Mouse (Mus musculus) MEL (cell line): ENCODE results near the gene Cd248. TPM values are rescaled to one million over a fixed set of nuclear protein-coding genes. Genes with fewer than 3 reads are reported as not detected.

Source experiments
- DNase-seq: peaks from one replicate; pipeline ENCODE4 v3.0.0; 2011; ENCODE audit warnings: low read depth, low spot score
- H3K27ac ChIP-seq: 2 replicates; pipeline ENCODE4 v1.5.1; 2012; ENCODE audit warnings: low read depth, mild to moderate bottlenecking, control low read depth, low read length, moderate library complexity; ENCODE audit not compliant: control insufficient read depth
- H3K27me3 ChIP-seq, 2 experiments: fragments of 150-350 bp in 1 of 2; sonication (generic) in 1 of 2; 2 replicates each; pipeline ENCODE4 v1.6.1; 2012; ENCODE audit warnings: low read length in 2 of 2, mild to moderate bottlenecking in 2 of 2, improper control_type of control experiment in 1 of 2, moderate library complexity in 1 of 2; ENCODE audit not compliant: insufficient read depth in 2 of 2, control insufficient read depth in 1 of 2
- H3K36me3 ChIP-seq, 2 experiments: 2 replicates each; pipeline ENCODE4 v1.6.1; 2012 to 2014; ENCODE audit warnings: low read length in 2 of 2, improper control_type of control experiment in 1 of 2, inconsistent platforms in 1 of 2, mild to moderate bottlenecking in 1 of 2; ENCODE audit not compliant: insufficient read depth in 2 of 2, control insufficient read depth in 1 of 2
- H3K4me1 ChIP-seq, 2 experiments: fragments of 150-350 bp in 1 of 2; sonication (generic) in 1 of 2; 2 replicates each; pipeline ENCODE4 v1.6.1; 2012; ENCODE audit warnings: low read length in 2 of 2, improper control_type of control experiment in 1 of 2, mild to moderate bottlenecking in 1 of 2; ENCODE audit not compliant: insufficient read depth in 2 of 2, control insufficient read depth in 1 of 2
- H3K4me3 ChIP-seq, 2 experiments: fragments of 150-350 bp in 1 of 2; sonication (generic) in 1 of 2; 2 replicates each; pipeline ENCODE4 v1.5.1; 2012; ENCODE audit warnings: low read depth in 2 of 2, low read length in 2 of 2, mild to moderate bottlenecking in 2 of 2, moderate library complexity in 2 of 2, control low read depth in 1 of 2, improper control_type of control experiment in 1 of 2; ENCODE audit not compliant: control insufficient read depth in 1 of 2, insufficient read depth in 1 of 2
- H3K79me2 ChIP-seq: 2 replicates; pipeline ENCODE4 v1.6.1; 2012; ENCODE audit warnings: mild to moderate bottlenecking, low read length, moderate library complexity; ENCODE audit not compliant: control insufficient read depth, poor library complexity, insufficient read depth
- H3K9ac ChIP-seq: 2 replicates; pipeline ENCODE4 v1.6.1; 2012; ENCODE audit warnings: low read depth, mild to moderate bottlenecking, control low read depth, low read length, moderate library complexity; ENCODE audit not compliant: control insufficient read depth, poor library complexity, severe bottlenecking
- H3K9me3 ChIP-seq: fragments of 150-350 bp; sonication (generic); replicated peaks from 2 replicates; pipeline ENCODE4 v1.6.1; 2012; ENCODE audit warnings: mild to moderate bottlenecking, low read length, improper control_type of control experiment, moderate library complexity; ENCODE audit not compliant: insufficient read depth
- BHLHE40 ChIP-seq: IDR thresholded peaks from 2 replicates; pipeline ENCODE4 v1.6.1; 2012; ENCODE audit warnings: low read depth, mild to moderate bottlenecking, inconsistent platforms, low read length, improper control_type of control experiment, borderline replicate concordance
- CTCF ChIP-seq, 3 experiments: IDR thresholded peaks in 2 of 3; conservative IDR thresholded peaks in 1 of 3; 2 replicates each; pipeline ENCODE4 v1.5.1; 2011 to 2012; ENCODE audit warnings: low read length in 3 of 3, low read depth in 2 of 3, mild to moderate bottlenecking in 2 of 3, improper control_type of control experiment in 1 of 3, inconsistent platforms in 1 of 3, mixed read lengths in 1 of 3, moderate library complexity in 1 of 3; ENCODE audit not compliant: control insufficient read depth in 1 of 3, insufficient read depth in 1 of 3, poor library complexity in 1 of 3, severe bottlenecking in 1 of 3
- E2F4 ChIP-seq: IDR thresholded peaks from 2 replicates; pipeline ENCODE4 v1.6.1; 2011; ENCODE audit warnings: low read depth, low read length, improper control_type of control experiment, borderline replicate concordance
- EP300 ChIP-seq, 2 experiments: IDR thresholded peaks; 2 replicates each; pipeline ENCODE4 v1.6.1; 2011; ENCODE audit warnings: improper control_type of control experiment in 2 of 2, low read length in 2 of 2, low read depth in 1 of 2, mild to moderate bottlenecking in 1 of 2
- HCFC1 ChIP-seq: IDR thresholded peaks from 2 replicates; pipeline ENCODE4 v1.6.1; 2012; ENCODE audit warnings: low read depth, mild to moderate bottlenecking, inconsistent platforms, low read length, improper control_type of control experiment, moderate library complexity
- JUND ChIP-seq: IDR thresholded peaks from 2 replicates; pipeline ENCODE4 v1.6.1; 2011; ENCODE audit warnings: low read depth, mild to moderate bottlenecking, improper control_type of control experiment, low read length
- KAT2A ChIP-seq: conservative IDR thresholded peaks from 2 replicates; pipeline ENCODE4 v1.6.1; 2012; ENCODE audit warnings: low read depth, low read length, improper control_type of control experiment, inconsistent platforms
- MAFK ChIP-seq: IDR thresholded peaks from 2 replicates; pipeline ENCODE4 v1.6.1; 2011; ENCODE audit warnings: low read depth, mild to moderate bottlenecking, low read length, improper control_type of control experiment, borderline replicate concordance
- MAX ChIP-seq: IDR thresholded peaks from 2 replicates; pipeline ENCODE4 v1.6.1; 2011; ENCODE audit warnings: low read length, improper control_type of control experiment
- MEF2A ChIP-seq: IDR thresholded peaks from 2 replicates; pipeline ENCODE4 v1.6.1; 2014; ENCODE audit warnings: low read depth, mild to moderate bottlenecking, inconsistent platforms, low read length, improper control_type of control experiment; ENCODE audit not compliant: poor library complexity, insufficient replicate concordance, severe bottlenecking; ENCODE audit errors: extremely low read depth
- MXI1 ChIP-seq: IDR thresholded peaks from 2 replicates; pipeline ENCODE4 v1.6.1; 2011; ENCODE audit warnings: mild to moderate bottlenecking, low read depth, low read length, improper control_type of control experiment
- MYC ChIP-seq: IDR thresholded peaks from 2 replicates; pipeline ENCODE4 v1.6.1; 2011; ENCODE audit warnings: low read depth, mild to moderate bottlenecking, low read length, improper control_type of control experiment, moderate library complexity
- NELFE ChIP-seq: IDR thresholded peaks from 2 replicates; pipeline ENCODE4 v1.6.1; 2011; ENCODE audit warnings: low read depth, low read length, improper control_type of control experiment
- NRF1 ChIP-seq: IDR thresholded peaks from 2 replicates; pipeline ENCODE4 v1.6.1; 2014; ENCODE audit warnings: low read depth, mild to moderate bottlenecking, inconsistent platforms, low read length, improper control_type of control experiment, moderate library complexity; ENCODE audit not compliant: poor library complexity, insufficient read depth, severe bottlenecking
- POLR2A ChIP-seq, 2 experiments: IDR thresholded peaks; 2 replicates each; pipeline ENCODE4 v1.6.1; 2011 to 2012; ENCODE audit warnings: low read length in 2 of 2, mild to moderate bottlenecking in 2 of 2, control low read depth in 1 of 2, improper control_type of control experiment in 1 of 2, low read depth in 1 of 2, moderate library complexity in 1 of 2; ENCODE audit not compliant: control insufficient read depth in 1 of 2, insufficient read depth in 1 of 2, poor library complexity in 1 of 2
- POLR2AphosphoS2 ChIP-seq: IDR thresholded peaks from 2 replicates; pipeline ENCODE4 v1.6.1; 2011; ENCODE audit warnings: low read length, improper control_type of control experiment
- POLR2AphosphoS5 ChIP-seq: IDR thresholded peaks from 2 replicates; pipeline ENCODE4 v1.6.1; 2012; ENCODE audit warnings: low read depth, borderline replicate concordance, mild to moderate bottlenecking, inconsistent platforms, low read length, moderate library complexity, mixed read lengths
- RAD21 ChIP-seq: IDR thresholded peaks from 2 replicates; pipeline ENCODE4 v1.6.1; 2011; ENCODE audit warnings: mild to moderate bottlenecking, low read depth, low read length, improper control_type of control experiment
- TAL1 ChIP-seq: IDR thresholded peaks from 2 replicates; pipeline ENCODE4 v1.6.1; 2012; ENCODE audit warnings: mild to moderate bottlenecking, inconsistent platforms, low read length, moderate library complexity, mixed read lengths
- TBP ChIP-seq: IDR thresholded peaks from 2 replicates; pipeline ENCODE4 v1.8.0; 2011; ENCODE audit warnings: low read depth, low read length, improper control_type of control experiment
- TCF12 ChIP-seq: IDR thresholded peaks from 2 replicates; pipeline ENCODE4 v1.6.1; 2014; ENCODE audit warnings: low read depth, mild to moderate bottlenecking, inconsistent platforms, low read length, improper control_type of control experiment, moderate library complexity
- UBTF ChIP-seq: IDR thresholded peaks from 2 replicates; pipeline ENCODE4 v1.6.1; 2012; ENCODE audit warnings: low read depth, mild to moderate bottlenecking, inconsistent platforms, low read length, improper control_type of control experiment, moderate library complexity, borderline replicate concordance; ENCODE audit not compliant: insufficient read depth
- USF1 ChIP-seq: IDR thresholded peaks from 2 replicates; pipeline ENCODE4 v1.6.1; 2014; ENCODE audit warnings: low read depth, mild to moderate bottlenecking, inconsistent platforms, low read length, improper control_type of control experiment, moderate library complexity
- ZKSCAN1 ChIP-seq: IDR thresholded peaks from 2 replicates; pipeline ENCODE4 v1.6.1; 2012; ENCODE audit warnings: low read depth, mild to moderate bottlenecking, inconsistent platforms, low read length, improper control_type of control experiment, moderate library complexity
- ZMIZ1 ChIP-seq: IDR thresholded peaks from 2 replicates; pipeline ENCODE4 v1.6.1; 2012; ENCODE audit warnings: low read depth, mild to moderate bottlenecking, inconsistent platforms, low read length, improper control_type of control experiment, moderate library complexity
- ZNF384 ChIP-seq: IDR thresholded peaks from 2 replicates; pipeline ENCODE4 v1.6.1; 2012; ENCODE audit warnings: low read depth, mild to moderate bottlenecking, inconsistent platforms, low read length, improper control_type of control experiment
- polyA plus RNA-seq, 2 experiments: library from polyadenylated mRNA; stranded (reverse) in 1 of 2; unstranded in 1 of 2; fragments of >175 nt in 1 of 2; fragments of >200 nt in 1 of 2; gene quantifications; 2 replicates each; pipeline versions ENCODE4 v1.2.1 to v1.2.4; 2012; ENCODE audit warnings: low replicate concordance in 2 of 2, low read depth in 1 of 2; ENCODE audit not compliant: insufficient read length in 2 of 2, insufficient read depth in 1 of 2, missing spikeins in 1 of 2
- total RNA-seq: library from RNA; depleted of rRNA; stranded (reverse); fragments of 300-350 nt; gene quantifications from 2 replicates; pipeline ENCODE4 v1.2.3, GENCODE M21; 2012

Gene Cd248
- total and polyA plus RNA-seq, 3 experiments = 0.27 to 0.86 TPM; not detected in 1

DNA sequence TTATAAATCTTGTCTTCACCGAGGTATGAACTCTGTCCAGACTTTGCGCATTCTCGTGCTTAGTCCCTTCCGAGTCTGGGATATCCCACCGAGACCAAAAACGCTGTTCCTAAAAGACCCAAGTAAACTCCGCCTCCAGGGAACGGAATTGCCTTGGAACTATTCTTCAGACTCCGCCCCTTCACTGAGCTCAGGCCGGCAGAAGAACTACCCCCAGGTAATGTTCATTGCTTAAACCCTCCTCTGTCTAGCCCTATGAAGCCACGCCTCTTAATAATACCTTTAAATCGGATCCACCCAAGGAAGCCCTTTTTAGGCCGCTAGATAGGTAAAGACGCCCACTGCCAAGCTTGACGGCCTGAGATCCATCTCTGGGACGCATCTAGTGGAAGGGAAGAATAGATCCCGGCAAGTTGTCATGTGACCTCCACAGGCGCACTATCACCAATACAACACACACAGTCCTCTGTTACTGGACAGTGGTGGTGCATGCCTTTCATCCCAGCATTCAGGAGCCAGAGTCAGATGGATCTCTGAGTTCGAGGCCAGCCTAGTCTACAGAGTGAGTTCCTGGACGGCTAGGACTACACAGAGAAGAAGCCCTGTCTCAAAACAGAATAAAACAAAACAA, 4.6 kb downstream of the Cd248 start:
- Histone ChIP-seq H3K4me3 (peak overlapping the region; percentile 56 to 68), H3K9me3 (no peaks in the 10 kb centered on the region), H3K79me2 (peaks cover 2% of the 10 kb centered on the region; the same call in 1 of the 2 replicates), H3K27ac (peak overlapping the region; percentile 43), H3K36me3 (no peaks in the 10 kb centered on the region), H3K4me1 (peaks cover 5 to 26% of the 10 kb centered on the region in 2 experiments), H3K9ac (peak overlapping the region; percentile 55), H3K27me3 (no peaks in the 10 kb centered on the region)
- TF ChIP-seq RAD21 = no peak
- no peak for TF ChIP-seq E2F4
- no peak for TF ChIP-seq POLR2AphosphoS2
- TF ChIP-seq ZKSCAN1 = no peak
- no peak for TF ChIP-seq BHLHE40
- TF ChIP-seq POLR2AphosphoS5 = no peak
- no peak for TF ChIP-seq KAT2A
- TF ChIP-seq TAL1 = no peak
- TF ChIP-seq USF1 = peak; percentile 79
- peak; percentile 37; the same call in 1 of the 2 replicates for TF ChIP-seq TBP
- TF ChIP-seq JUND = no peak
- TF ChIP-seq NELFE = no peak
- no peak for TF ChIP-seq ZNF384
- no peak for TF ChIP-seq MAFK
- no peak for TF ChIP-seq MEF2A
- no peak for TF ChIP-seq CTCF (IDR thresholded peaks at IDR 0.05 in 2 of 3, conservative IDR thresholded peaks at IDR 0.05 in 1 of 3; ENCODE audit: control insufficient read depth in 1 of 3, insufficient read depth in 1 of 3, low read depth in 2 of 3, low read length in 3 of 3, poor library complexity in 1 of 3, severe bottlenecking in 1 of 3)
- no peak for TF ChIP-seq HCFC1
- no peak for TF ChIP-seq EP300 (IDR thresholded peaks at IDR 0.05; ENCODE audit: low read depth in 1 of 2, low read length in 2 of 2)
- 0 out of 2 replicates have a peak, but pooled peaks have one; percentile 45 for TF ChIP-seq MXI1
- no peak for TF ChIP-seq NRF1
- 0 out of 4 replicates have a peak, but pooled peaks of 1 of the 2 experiments have one; percentile 9 for TF ChIP-seq POLR2A (IDR thresholded peaks at IDR 0.05; ENCODE audit: control insufficient read depth in 1 of 2, insufficient read depth in 1 of 2, low read depth in 1 of 2, low read length in 2 of 2, poor library complexity in 1 of 2)
- no peak for TF ChIP-seq MAX
- TF ChIP-seq ZMIZ1 = no peak
- no peak; the same call in 1 of the 2 replicates for TF ChIP-seq TCF12
- no peak for TF ChIP-seq MYC
- TF ChIP-seq UBTF = no peak
- DNase-seq = peak; percentile 82
